Mouse (Mus musculus) C2C12 (cell line): Measurements from ENCODE around the gene Higd1a.

Experiments used
- CEBPB ChIP-seq: IDR thresholded peaks from one replicate; pipeline ENCODE4 v1.6.1; 2011; ENCODE audit warnings: low read depth, mild to moderate bottlenecking, control low read depth, moderate library complexity
- CTCF ChIP-seq: IDR thresholded peaks from one replicate; pipeline ENCODE4 v1.5.1; 2011; ENCODE audit not compliant: control insufficient read depth, insufficient read depth, insufficient read length
- FOSL1 ChIP-seq: IDR thresholded peaks from one replicate; pipeline ENCODE4 v1.8.0; 2011; ENCODE audit warnings: mild to moderate bottlenecking, low read length; ENCODE audit not compliant: poor library complexity, insufficient read depth, severe bottlenecking
- MAX ChIP-seq: IDR thresholded peaks from one replicate; pipeline ENCODE4 v1.6.1; 2011; ENCODE audit warnings: mild to moderate bottlenecking, control low read depth
- MYOD1 ChIP-seq: IDR thresholded peaks from one replicate; pipeline ENCODE4 v1.6.1; 2011; ENCODE audit warnings: low read depth; ENCODE audit not compliant: control insufficient read depth, insufficient read length
- MYOG ChIP-seq: IDR thresholded peaks from one replicate; pipeline ENCODE4 v1.6.1; 2011; ENCODE audit not compliant: control insufficient read depth, insufficient read length; ENCODE audit errors: extremely low read depth
- USF1 ChIP-seq: IDR thresholded peaks from one replicate; pipeline ENCODE4 v1.6.1; 2011; ENCODE audit warnings: low read depth, mild to moderate bottlenecking, control low read depth, moderate library complexity

- TF ChIP-seq MAX (no peak), CTCF (no peak), MYOD1 (no peak), USF1 (no peak), CEBPB (no peak), MYOG (no peak), FOSL1 (no peak)
Observed at GRCm38 (mm10) chr9:121828314-121828713, 29.8 kb downstream of the Higd1a start.
